Mouse (Mus musculus) CH12.LX (cell line): ENCODE measurements around the gene Ccdc146. TPM values are rescaled to one million over a fixed set of nuclear protein-coding genes. Genes with fewer than 3 reads are reported as not detected.

ENCODE experiments used
- DNase-seq: peaks from one replicate; pipeline ENCODE4 v3.0.0-alpha.2; 2013; ENCODE audit errors: extremely low read depth
- H3K27ac ChIP-seq: 2 replicates; pipeline ENCODE4 v1.5.1; 2012; ENCODE audit warnings: low read depth, mild to moderate bottlenecking, control low read depth, moderate library complexity; ENCODE audit not compliant: insufficient read depth
- H3K27me3 ChIP-seq: replicated peaks from 2 replicates; pipeline ENCODE3; 2012; ENCODE audit warnings: inconsistent platforms
- H3K36me3 ChIP-seq, 2 experiments: replicated peaks in 1 of 2; 2 replicates each; pipeline versions ENCODE3 to v1.6.1; 2012; ENCODE audit warnings: inconsistent platforms in 1 of 2, low read length in 1 of 2, mild to moderate bottlenecking in 1 of 2, mixed read lengths in 1 of 2, moderate library complexity in 1 of 2; ENCODE audit not compliant: control insufficient read depth in 1 of 2, insufficient read depth in 1 of 2
- H3K4me1 ChIP-seq, 2 experiments: 2 replicates each; pipeline ENCODE4 v1.6.1; 2012; ENCODE audit warnings: inconsistent platforms in 1 of 2, moderate library complexity in 1 of 2; ENCODE audit not compliant: insufficient read depth in 2 of 2, control insufficient read depth in 1 of 2
- H3K4me2 ChIP-seq: 2 replicates; pipeline ENCODE4 v1.6.1; 2012; ENCODE audit warnings: low read depth, mild to moderate bottlenecking, control low read depth; ENCODE audit not compliant: poor library complexity, insufficient read depth, severe bottlenecking
- H3K4me3 ChIP-seq, 3 experiments: fragments of 150-350 bp in 1 of 3; sonication (generic) in 1 of 3; replicated peaks in 1 of 3; 2 replicates each; pipeline versions ENCODE3 to v1.5.1; 2011 to 2012; ENCODE audit warnings: low read depth in 2 of 3, low read length in 2 of 3, mild to moderate bottlenecking in 2 of 3, moderate library complexity in 2 of 3, control low read depth in 1 of 3, improper control_type of control experiment in 1 of 3, inconsistent platforms in 1 of 3, mixed read lengths in 1 of 3; ENCODE audit not compliant: poor library complexity in 1 of 3
- H3K79me2 ChIP-seq: replicated peaks from 2 replicates; pipeline ENCODE4 v1.6.1; 2012; ENCODE audit warnings: mild to moderate bottlenecking, moderate library complexity; ENCODE audit not compliant: control insufficient read depth, poor library complexity, insufficient read depth, severe bottlenecking; ENCODE audit errors: extremely low read depth
- H3K9ac ChIP-seq: 2 replicates; pipeline ENCODE4 v1.6.1; 2012; ENCODE audit warnings: low read depth, mild to moderate bottlenecking, control low read depth, moderate library complexity; ENCODE audit not compliant: insufficient read depth
- H3K9me3 ChIP-seq: replicated peaks from 2 replicates; pipeline ENCODE3; 2012; ENCODE audit warnings: low read length, inconsistent platforms, mixed read lengths
- BHLHE40 ChIP-seq: IDR thresholded peaks from 2 replicates; pipeline ENCODE4 v1.6.1; 2011; ENCODE audit warnings: mild to moderate bottlenecking, low read depth, low read length, improper control_type of control experiment
- CHD1 ChIP-seq: IDR thresholded peaks from 2 replicates; pipeline ENCODE4 v1.6.1; 2012; ENCODE audit warnings: low read depth, low read length, improper control_type of control experiment, inconsistent platforms
- CHD2 ChIP-seq: IDR thresholded peaks from 2 replicates; pipeline ENCODE4 v1.6.1; 2011; ENCODE audit warnings: low read length, improper control_type of control experiment
- CTCF ChIP-seq, 2 experiments: IDR thresholded peaks in 1 of 2; conservative IDR thresholded peaks in 1 of 2; 2 replicates each; pipeline ENCODE4 v1.5.1; 2011 to 2012; ENCODE audit warnings: low read depth in 2 of 2, low read length in 2 of 2, improper control_type of control experiment in 1 of 2, inconsistent platforms in 1 of 2, mild to moderate bottlenecking in 1 of 2, moderate library complexity in 1 of 2
- E2F4 ChIP-seq: IDR thresholded peaks from 2 replicates; pipeline ENCODE4 v1.6.1; 2011; ENCODE audit warnings: low read depth, low read length, improper control_type of control experiment; ENCODE audit not compliant: insufficient replicate concordance
- GABPA ChIP-seq: IDR thresholded peaks from 2 replicates; pipeline ENCODE4 v1.6.1; 2012; ENCODE audit warnings: low read depth, low read length, improper control_type of control experiment, inconsistent platforms; ENCODE audit not compliant: insufficient replicate concordance
- JUN ChIP-seq: IDR thresholded peaks from 2 replicates; pipeline ENCODE4 v1.6.1; 2011; ENCODE audit warnings: low read depth, mild to moderate bottlenecking, low read length, improper control_type of control experiment, moderate library complexity; ENCODE audit not compliant: insufficient read depth
- JUND ChIP-seq: conservative IDR thresholded peaks from 2 replicates; pipeline ENCODE4 v1.6.1; 2011; ENCODE audit warnings: low read depth, low read length, improper control_type of control experiment
- MAFK ChIP-seq: IDR thresholded peaks from 2 replicates; pipeline ENCODE4 v1.6.1; 2011; ENCODE audit warnings: low read length, improper control_type of control experiment; ENCODE audit not compliant: insufficient replicate concordance
- MAX ChIP-seq: IDR thresholded peaks from 2 replicates; pipeline ENCODE4 v1.6.1; 2011; ENCODE audit warnings: low read length, improper control_type of control experiment
- MYC ChIP-seq: IDR thresholded peaks from 2 replicates; pipeline ENCODE4 v1.6.1; 2011; ENCODE audit warnings: low read depth, mild to moderate bottlenecking, improper control_type of control experiment, low read length
- NELFE ChIP-seq: IDR thresholded peaks from 2 replicates; pipeline ENCODE4 v1.6.1; 2011; ENCODE audit warnings: low read depth, low read length, improper control_type of control experiment
- POLR2A ChIP-seq: IDR thresholded peaks from 2 replicates; pipeline ENCODE4 v1.6.1; 2011; ENCODE audit warnings: low read depth, mild to moderate bottlenecking, improper control_type of control experiment, low read length
- POLR2AphosphoS2 ChIP-seq: IDR thresholded peaks from 2 replicates; pipeline ENCODE4 v1.6.1; 2011; ENCODE audit warnings: low read depth, low read length, improper control_type of control experiment
- RAD21 ChIP-seq: IDR thresholded peaks from 2 replicates; pipeline ENCODE4 v1.6.1; 2011; ENCODE audit warnings: low read depth, mild to moderate bottlenecking, low read length, improper control_type of control experiment, moderate library complexity
- RCOR1 ChIP-seq: conservative IDR thresholded peaks from 2 replicates; pipeline ENCODE4 v1.6.1; 2012; ENCODE audit warnings: low read depth, mild to moderate bottlenecking, inconsistent platforms, low read length, improper control_type of control experiment
- TBP ChIP-seq: conservative IDR thresholded peaks from 2 replicates; pipeline ENCODE4 v1.6.1; 2011; ENCODE audit warnings: low read depth, low read length, improper control_type of control experiment
- USF1 ChIP-seq: IDR thresholded peaks from 2 replicates; pipeline ENCODE4 v1.6.1; 2014; ENCODE audit warnings: low read depth, mild to moderate bottlenecking, inconsistent platforms, low read length, improper control_type of control experiment
- ZNF384 ChIP-seq: IDR thresholded peaks from 2 replicates; pipeline ENCODE4 v1.6.1; 2012; ENCODE audit warnings: low read depth, low read length, improper control_type of control experiment, inconsistent platforms
- dilution Hi-C: fragments of 300-500 bp; cut with MboI; formaldehyde crosslinking; loops from 2 replicates; pipeline ENCODE4 v1.14.3; 2020; ENCODE audit warnings: low sequenced_read_pairs; ENCODE audit not compliant: extremely low pct_unique_long_range_greater_than_20kb, extremely low pct_ligation_motif_present
- in situ Hi-C: fragments of 300-500 bp; cut with MboI; formaldehyde crosslinking; loops from 3 replicates; pipeline ENCODE4 v1.14.3; 2019; ENCODE audit warnings: low sequenced_read_pairs, low pct_ligation_motif_present, low pct_unique_long_range_greater_than_20kb, mixed read lengths
- polyA plus RNA-seq: library from polyadenylated mRNA; unstranded; fragments of >175 nt; gene quantifications from 2 replicates; pipeline ENCODE4 v1.2.1, GENCODE M21; 2012; ENCODE audit warnings: low read depth; ENCODE audit not compliant: insufficient read length
- total RNA-seq, 2 experiments: library from RNA; depleted of rRNA; stranded (reverse); fragments of 300-350 nt in 1 of 2; fragments of >200 nt in 1 of 2; gene quantifications; 2 replicates each; pipeline ENCODE4 v1.2.3; 2012 to 2014

Ccdc146 gene
- total and polyA plus RNA-seq, 3 experiments, result 0.17 to 0.21 TPM; not detected in 1

DNA sequence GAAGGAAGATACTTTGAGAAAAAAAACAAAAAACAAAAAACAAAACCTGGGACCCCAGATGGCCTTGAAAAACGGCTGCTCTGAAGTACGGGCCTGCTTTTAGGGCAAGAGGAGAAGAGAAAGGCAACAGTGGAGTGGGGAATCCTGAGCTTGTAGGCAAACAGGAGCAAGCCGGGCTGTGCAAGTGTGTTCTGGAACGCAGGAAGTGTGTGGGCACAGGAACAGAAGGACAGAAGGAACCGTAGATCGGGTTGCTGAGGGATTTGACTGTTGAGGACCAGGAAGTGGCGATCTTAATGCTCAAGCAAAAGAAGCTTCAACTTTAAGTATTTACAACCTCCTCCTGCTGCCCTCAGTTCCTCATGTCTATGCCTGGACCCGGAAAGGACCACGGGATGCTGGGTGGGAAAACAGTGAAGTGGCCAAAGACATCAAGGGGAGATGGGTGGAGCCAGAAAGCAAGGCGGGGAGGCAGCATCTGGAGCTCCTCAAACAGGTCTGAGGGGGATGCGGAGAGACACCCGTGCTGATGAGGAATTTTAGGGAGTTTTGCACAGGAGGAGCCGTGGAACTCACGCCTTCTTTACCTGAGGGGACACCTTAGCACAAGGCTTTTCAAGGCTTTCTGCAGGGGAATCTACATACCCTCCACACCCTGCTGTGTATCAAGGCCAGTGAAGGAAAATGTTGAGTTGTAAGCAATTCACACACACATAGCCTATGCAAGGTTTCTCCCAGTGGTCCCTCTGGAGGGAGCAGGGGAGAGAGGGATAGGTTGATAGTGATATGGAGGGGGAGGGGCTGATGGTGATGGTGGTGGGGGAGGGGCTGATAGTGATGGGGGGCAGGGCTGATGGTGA lies 40.9 kb downstream of the Ccdc146 start:
- in situ Hi-C loops, result no loop called here
- no peaks in the 10 kb centered on the region for H3K79me2 ChIP-seq
- H3K4me3 ChIP-seq, result no peak overlapping the region
- H3K4me1 ChIP-seq, result peaks cover 21 to 46% of the 10 kb centered on the region in 2 experiments
- no peak overlapping the region for H3K4me2 ChIP-seq
- no peak for DNase-seq
- TF ChIP-seq CHD2 (peak; percentile 78), CTCF (conservative IDR thresholded peaks at IDR 0.05 in 1 of 2, IDR thresholded peaks at IDR 0.05 in 1 of 2; ENCODE audit: low read depth in 2 of 2, low read length in 2 of 2) (no peak)
- no peaks in the 10 kb centered on the region for H3K9me3 ChIP-seq
- dilution Hi-C loops, result no loop called here
- H3K27ac ChIP-seq, result no peak overlapping the region
- H3K27me3 ChIP-seq, result no peaks in the 10 kb centered on the region
- no peak overlapping the region for H3K9ac ChIP-seq
- no peaks in the 10 kb centered on the region for H3K36me3 ChIP-seq

- no peak for DNase-seq
- H3K9me3 ChIP-seq, result no peaks in the 10 kb centered on the region
- H3K4me2 ChIP-seq, result no peak overlapping the region
- H3K27ac ChIP-seq, result no peak overlapping the region
- H3K79me2 ChIP-seq, result no peaks in the 10 kb centered on the region
- peaks cover 19 to 44% of the 10 kb centered on the region in 2 experiments for H3K4me1 ChIP-seq
- TF ChIP-seq GABPA (no peak), CHD2 (no peak), POLR2A (no peak), MAX (no peak), USF1 (no peak), MAFK (no peak), CHD1 (no peak), BHLHE40 (no peak), NELFE (no peak), ZNF384 (no peak), RAD21 (no peak), RCOR1 (no peak), E2F4 (no peak), TBP (no peak), MYC (no peak), JUND (no peak), CTCF (conservative IDR thresholded peaks at IDR 0.05 in 1 of 2, IDR thresholded peaks at IDR 0.05 in 1 of 2; ENCODE audit: low read depth in 2 of 2, low read length in 2 of 2) (no peak), JUN (no peak), POLR2AphosphoS2 (no peak)
- H3K27me3 ChIP-seq, result no peaks in the 10 kb centered on the region
- in situ Hi-C loops (no loop called here), dilution Hi-C loops (no loop called here)
- no peak overlapping the region for H3K4me3 ChIP-seq
- H3K36me3 ChIP-seq, result no peaks in the 10 kb centered on the region
- H3K9ac ChIP-seq, result no peak overlapping the region
These were observed 41.8 kb downstream of the Ccdc146 start for GRCm38 (mm10) chr5:21382678-21383077.
